Mouse (Mus musculus): ENCODE measurements at regions not wholly inside any gene's neighbourhood (a gene's known extent, or its start where the extent isn't known, plus 50 kb on each side); places are given as distances from the start of the nearest gene placed in this dataset.

- no peak for DNase-seq (ENCODE audit: low spot score in 2 of 2)
These were observed 54.8 kb upstream of the Ccdc88a start for GRCm38 (mm10) chr11:29318699-29319098.

- DNase-seq (ENCODE audit: low spot score in 2 of 2) = no peak
These were observed 62.9 kb upstream of the Ccdc88a start for GRCm38 (mm10) chr11:29310584-29310983.

- no peak for DNase-seq (ENCODE audit: low spot score in 2 of 2)
These were observed 60.9 kb upstream of the Cfap36 start for GRCm38 (mm10) chr11:29308024-29308598.

DNA sequence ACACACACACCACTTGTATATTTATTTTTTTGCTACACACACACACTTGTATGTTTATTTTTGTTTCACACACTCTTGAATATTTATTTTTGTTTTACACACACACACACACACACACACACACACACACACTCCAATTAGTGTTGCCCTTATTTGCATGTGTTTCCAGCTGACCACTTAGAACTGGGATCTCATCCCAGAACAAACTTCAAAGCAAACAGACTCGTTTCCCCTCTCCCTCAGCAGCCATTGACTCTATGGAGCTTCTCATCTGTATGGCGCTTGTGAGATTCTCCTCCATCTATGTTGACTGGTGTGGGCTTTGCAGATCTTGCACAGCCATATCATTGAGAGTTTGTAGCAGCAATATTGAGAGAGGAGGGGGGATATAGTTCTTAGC lies 53.3 kb upstream of the Cfap36 start:
- DNase-seq (ENCODE audit: low spot score in 2 of 2) = peak in 1 of 2 experiments; percentile 7
